Mouse (Mus musculus) testis, adult 2 months (tissue): ENCODE results near the gene Tmed1.

Experiments
- CTCF ChIP-seq: fragments of 200-500 bp; IDR thresholded peaks from 2 replicates; pipeline ENCODE4 v1.5.1; 2012; ENCODE audit warnings: low read depth, mild to moderate bottlenecking, inconsistent platforms, low read length, moderate library complexity; ENCODE audit not compliant: control insufficient read depth, insufficient read depth, insufficient replicate concordance
- POLR2A ChIP-seq: fragments of 200-500 bp; IDR thresholded peaks from 2 replicates; pipeline ENCODE4 v1.6.1; 2012; ENCODE audit warnings: low read depth, mild to moderate bottlenecking, inconsistent platforms, low read length, moderate library complexity; ENCODE audit not compliant: control insufficient read depth

- no peak for TF ChIP-seq CTCF
- TF ChIP-seq POLR2A = no peak
Observed at GRCm38 (mm10) chr9:21472913-21473312, 37.1 kb downstream of the Tmed1 start.
